Mouse (Mus musculus) lung, embryonic 14.5 days (tissue): ENCODE data around the gene Ier3. TPM values are rescaled to one million over a fixed set of nuclear protein-coding genes. Genes with fewer than 3 reads are reported as not detected.

Experiments used
- ATAC-seq: fragments of 200-750 bp; cut with Nextera tagmentation; 2 replicates; pipeline ENCODE4 v1.8.0; 2017; ENCODE audit warnings: mild to moderate bottlenecking, moderate TSS enrichment, moderate library complexity; ENCODE audit not compliant: insufficient read depth
- DNase-seq: peaks from one replicate; pipeline ENCODE4 v3.0.0-alpha.2; 2015
- H3K27ac ChIP-seq: fragments of 300-500 bp; sonication (generic); 2 replicates; pipeline ENCODE4 v1.5.1; 2014; ENCODE audit warnings: low read depth, mild to moderate bottlenecking, moderate library complexity
- H3K27me3 ChIP-seq: fragments of 300-500 bp; sonication (generic); 2 replicates; pipeline ENCODE4 v1.6.1; 2014; ENCODE audit warnings: low read length, control low read depth; ENCODE audit not compliant: insufficient read depth
- H3K36me3 ChIP-seq: fragments of 300-500 bp; sonication (generic); 2 replicates; pipeline ENCODE4 v1.6.1; 2014; ENCODE audit warnings: control low read depth; ENCODE audit not compliant: insufficient read depth
- H3K4me1 ChIP-seq: fragments of 300-500 bp; sonication (generic); 2 replicates; pipeline ENCODE4 v1.6.1; 2014; ENCODE audit warnings: antibody characterized with exemption, control low read depth; ENCODE audit not compliant: insufficient read depth
- H3K4me2 ChIP-seq: fragments of 300-500 bp; sonication (generic); 2 replicates; pipeline ENCODE4 v1.6.1; 2014; ENCODE audit warnings: mild to moderate bottlenecking
- H3K4me3 ChIP-seq: fragments of 300-500 bp; sonication (generic); 2 replicates; pipeline ENCODE4 v1.5.1; 2014; ENCODE audit warnings: low read depth, low read length
- H3K9ac ChIP-seq: fragments of 300-500 bp; sonication (generic); 2 replicates; pipeline ENCODE4 v1.6.1; 2014
- H3K9me3 ChIP-seq: fragments of 300-500 bp; sonication (generic); 2 replicates; pipeline ENCODE4 v1.6.1; 2016; ENCODE audit warnings: low read depth, low read length, control low read depth
- CTCF ChIP-seq: IDR thresholded peaks from 2 replicates; pipeline ENCODE4 v1.5.1; 2016; ENCODE audit warnings: antibody characterized with exemption, low read depth
- WGBS: fragments of 180-500 bp; shearing (Covaris S2); extraction: QIAGEN DNeasy Blood & Tissue Kit; methylation state at CpG from one replicate; pipeline ENCODE4 v1.1.7; 2014; 5-methylcytosine and 5-hydroxymethylcytosine counted together
- polyA plus RNA-seq: library from polyadenylated mRNA; unstranded; fragments of >200 nt; fragmentation: Nextera tagmentation; extraction: Ambion mirVana; gene quantifications from 2 replicates; pipeline ENCODE4 v1.2.1, GENCODE M21; 2014

Ier3 gene
- polyA plus RNA-seq, 1 experiment from 2014 or later, result 5.0 TPM

DNA sequence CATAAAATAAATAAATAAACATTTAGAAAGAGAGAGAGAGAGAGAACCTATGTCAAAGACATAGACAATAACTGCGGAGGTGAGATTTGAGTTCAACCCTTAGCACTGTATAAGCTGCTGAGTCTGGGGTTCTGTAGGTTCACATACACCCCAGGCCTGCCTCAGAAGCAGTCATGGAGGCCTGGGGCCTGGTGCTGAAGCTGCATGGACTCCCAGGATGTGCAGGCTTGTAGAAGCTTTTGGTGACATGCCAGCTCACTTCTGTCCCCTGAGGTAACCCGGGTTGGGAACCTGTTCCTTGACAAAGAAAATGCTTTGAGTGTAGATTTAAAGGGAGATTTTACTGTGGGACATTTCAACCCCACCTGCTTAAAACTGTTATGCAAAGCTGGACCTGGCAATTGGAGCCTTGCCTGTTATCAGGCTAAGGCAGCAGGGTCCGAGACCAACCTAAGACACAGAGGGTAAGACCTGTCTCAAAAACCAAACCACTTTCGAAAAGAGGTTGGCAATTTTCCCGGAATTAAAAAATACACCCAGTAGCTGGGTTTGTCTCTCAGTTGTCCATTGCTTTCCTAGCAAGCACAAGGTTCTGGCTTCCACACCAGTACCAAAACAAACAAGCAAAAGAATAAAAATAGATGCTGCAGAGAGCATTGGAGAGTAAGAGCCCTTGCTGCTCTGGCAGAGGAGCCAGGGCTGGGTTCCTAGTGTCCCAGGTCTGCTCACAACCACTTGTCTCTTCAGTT, 10.4 kb upstream of the Ier3 start:
- no peak for DNase-seq
- peaks cover 21% of the 10 kb centered on the region for H3K4me1 ChIP-seq
- no peaks in the 10 kb centered on the region for H3K36me3 ChIP-seq
- no peak for ATAC-seq
- no peak overlapping the region for H3K4me2 ChIP-seq
- H3K9me3 ChIP-seq, result no peaks in the 10 kb centered on the region
- no peak for TF ChIP-seq CTCF
- no peak overlapping the region for H3K27ac ChIP-seq
- no peak overlapping the region for H3K9ac ChIP-seq
- no peaks in the 10 kb centered on the region for H3K27me3 ChIP-seq
- WGBS, result 57% methylated on average over 5 of the region's 5 CpGs
- no peak overlapping the region for H3K4me3 ChIP-seq

DNA sequence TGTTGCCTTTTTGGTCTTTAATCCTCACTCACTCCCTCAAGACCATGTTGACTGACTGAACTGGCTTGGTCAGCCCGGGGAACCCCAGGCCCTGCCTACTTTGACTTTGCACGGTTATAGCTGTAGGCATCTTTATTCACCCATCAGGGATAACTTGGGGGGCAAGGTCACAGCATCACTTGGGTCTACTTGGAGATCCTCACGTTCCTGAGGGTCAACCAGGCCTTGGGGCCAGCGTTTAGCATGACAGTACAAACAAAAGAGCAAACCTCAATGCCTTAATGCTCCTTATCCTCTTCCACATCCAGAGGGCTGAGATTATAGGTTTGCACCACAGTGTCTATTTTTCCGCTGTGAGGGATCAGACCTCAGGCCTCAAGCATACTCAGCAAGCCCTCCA, 9.2 kb upstream of the Ier3 start:
- TF ChIP-seq CTCF, result no peak
- WGBS, result 69% methylated on average over 5 of the region's 5 CpGs
- Histone ChIP-seq H3K27me3 (no peaks in the 10 kb centered on the region), H3K4me1 (peaks cover 25% of the 10 kb centered on the region), H3K9ac (no peak overlapping the region; the same call in 1 of the 2 replicates), H3K9me3 (no peaks in the 10 kb centered on the region), H3K27ac (peak overlapping the region; percentile 89), H3K36me3 (no peaks in the 10 kb centered on the region), H3K4me3 (no peak overlapping the region), H3K4me2 (no peak overlapping the region)
- DNase-seq (no peak), ATAC-seq (no peak)

DNA sequence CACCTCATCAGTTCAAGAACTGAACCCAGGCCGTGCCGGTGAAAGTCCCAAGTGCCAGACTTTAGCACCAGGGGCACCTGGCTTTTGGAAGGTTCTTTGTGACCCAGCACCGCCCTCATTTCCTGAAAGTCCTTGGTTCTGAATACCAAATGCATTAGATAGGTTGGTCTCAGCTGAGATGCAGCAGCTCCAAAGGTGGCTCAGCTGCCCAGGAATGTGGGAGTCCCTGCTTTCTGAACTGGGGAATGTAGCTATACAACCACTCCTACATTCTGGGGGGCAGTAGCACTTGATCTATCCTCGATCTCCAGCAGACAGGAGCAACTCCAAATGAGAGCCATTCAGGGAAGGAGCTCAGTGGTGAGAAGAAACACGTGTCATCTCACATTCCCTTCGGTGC, 8.7 kb upstream of the Ier3 start:
- Histone ChIP-seq H3K4me3 (no peak overlapping the region), H3K4me2 (0 out of 2 replicates have a peak overlapping the region, but pooled peaks have one; percentile 1), H3K9ac (no peak overlapping the region), H3K27ac (peak overlapping the region; percentile 89), H3K27me3 (no peaks in the 10 kb centered on the region), H3K4me1 (peaks cover 27% of the 10 kb centered on the region), H3K9me3 (no peaks in the 10 kb centered on the region), H3K36me3 (no peaks in the 10 kb centered on the region)
- 59% methylated on average over 6 of the region's 6 CpGs for WGBS
- no peak for TF ChIP-seq CTCF
- ATAC-seq, result peak; percentile 32
- no peak for DNase-seq

DNA sequence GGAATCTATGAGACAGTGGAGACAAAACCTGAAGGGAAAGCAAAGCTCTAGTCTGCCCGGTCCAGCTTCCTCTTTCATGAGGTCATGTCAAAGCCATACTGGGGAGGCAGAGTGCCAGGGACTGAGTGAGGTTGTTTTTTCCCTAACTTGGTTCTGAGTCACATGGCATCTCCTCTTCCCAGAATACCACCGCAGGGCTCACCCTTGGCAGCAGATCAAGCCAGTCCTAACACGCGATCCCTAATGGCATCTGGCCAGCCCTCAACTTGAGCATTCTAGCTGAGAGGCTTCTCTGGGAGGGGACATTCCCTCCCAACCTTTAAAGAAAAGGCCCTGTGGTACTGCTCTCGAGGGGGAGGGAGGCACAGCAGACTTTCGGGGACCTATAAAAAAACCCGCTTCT, 8.2 kb upstream of the Ier3 start:
- 16% methylated on average over 7 of the region's 7 CpGs for WGBS
- no peaks in the 10 kb centered on the region for H3K36me3 ChIP-seq
- DNase-seq, result peak; percentile 96
- H3K4me3 ChIP-seq, result no peak overlapping the region
- no peaks in the 10 kb centered on the region for H3K27me3 ChIP-seq
- no peak overlapping the region for H3K9ac ChIP-seq
- ATAC-seq, result peak; percentile 69
- H3K9me3 ChIP-seq, result no peaks in the 10 kb centered on the region
- TF ChIP-seq CTCF, result no peak
- H3K27ac ChIP-seq, result peak overlapping the region; percentile 89
- peaks cover 27% of the 10 kb centered on the region for H3K4me1 ChIP-seq
- 0 out of 2 replicates have a peak overlapping the region, but pooled peaks have one; percentile 12 for H3K4me2 ChIP-seq

DNA sequence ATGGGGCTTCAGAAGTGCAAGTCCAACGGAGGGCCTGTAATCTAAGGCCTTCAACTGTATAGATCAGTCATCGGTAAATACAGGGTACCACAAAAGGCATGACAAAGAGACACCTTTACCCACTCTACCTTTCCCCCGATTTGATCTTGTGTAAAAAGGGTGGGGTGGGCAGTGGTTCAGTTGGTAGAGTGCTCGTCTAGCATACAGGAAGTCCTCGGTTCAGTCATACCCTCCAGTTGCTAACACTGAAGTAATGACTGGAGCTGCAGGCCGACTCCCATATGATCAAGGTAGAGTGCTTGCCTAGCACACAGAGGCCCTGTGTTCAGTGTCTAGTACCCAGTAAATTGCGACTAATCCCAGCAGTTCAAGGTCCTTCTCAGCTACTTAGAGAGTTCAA, 7.8 kb upstream of the Ier3 start:
- Histone ChIP-seq H3K27ac (peak overlapping the region; percentile 89), H3K4me3 (no peak overlapping the region), H3K4me2 (0 out of 2 replicates have a peak overlapping the region, but pooled peaks have one; percentile 12), H3K36me3 (no peaks in the 10 kb centered on the region), H3K4me1 (peaks cover 27% of the 10 kb centered on the region), H3K27me3 (no peaks in the 10 kb centered on the region), H3K9me3 (no peaks in the 10 kb centered on the region), H3K9ac (no peak overlapping the region)
- ATAC-seq, result peak; percentile 29
- no peak for TF ChIP-seq CTCF
- no peak for DNase-seq
- WGBS, result 62% methylated on average over 7 of the region's 7 CpGs

DNA sequence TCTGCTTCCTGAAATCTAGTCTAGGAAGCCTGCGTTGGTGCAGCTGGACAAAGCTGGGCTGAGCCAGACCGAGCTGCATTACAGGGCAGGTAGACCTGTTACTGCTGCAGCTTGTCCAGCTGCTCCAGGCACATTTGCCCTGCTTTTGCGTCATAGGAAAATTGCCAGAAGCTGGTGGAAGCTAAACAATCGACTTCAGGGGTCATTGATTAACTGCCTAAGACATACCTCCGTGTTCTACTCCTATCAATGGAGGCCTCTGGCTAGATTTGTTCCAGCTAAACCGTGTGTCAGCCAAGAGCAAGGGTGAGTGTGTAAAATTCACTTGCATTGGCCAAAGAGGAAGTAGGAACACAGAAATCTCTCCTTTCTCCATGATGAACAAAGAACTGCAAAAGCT, 6.8 kb upstream of the Ier3 start:
- 52% methylated on average over 6 of the region's 6 CpGs for WGBS
- Histone ChIP-seq H3K4me1 (peaks cover 27% of the 10 kb centered on the region), H3K4me2 (no peak overlapping the region), H3K36me3 (no peaks in the 10 kb centered on the region), H3K9me3 (no peaks in the 10 kb centered on the region), H3K9ac (no peak overlapping the region), H3K27me3 (no peaks in the 10 kb centered on the region), H3K4me3 (no peak overlapping the region), H3K27ac (0 out of 2 replicates have a peak overlapping the region, but pooled peaks have one; percentile 30)
- peak; percentile 8 for DNase-seq
- no peak for ATAC-seq
- no peak for TF ChIP-seq CTCF

DNA sequence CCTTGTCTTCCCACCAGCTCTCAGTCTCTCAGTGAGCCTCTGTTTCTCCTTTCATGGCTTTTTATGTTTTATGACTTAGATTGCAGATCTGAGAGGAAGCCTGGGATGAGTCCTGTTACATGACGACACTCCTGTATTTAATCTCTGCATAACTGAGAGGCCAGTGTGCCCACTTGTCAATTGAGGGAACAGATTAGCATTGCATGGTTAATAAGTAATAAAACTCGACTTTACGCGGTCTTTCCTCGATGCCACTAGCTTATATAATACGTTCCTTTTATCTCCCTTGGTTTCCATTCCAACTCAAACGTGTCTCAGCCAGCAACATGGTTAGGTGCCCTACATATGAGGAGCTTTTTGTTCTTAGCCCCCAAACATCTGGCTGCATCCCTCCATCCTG, 5.6 kb upstream of the Ier3 start:
- no peak for TF ChIP-seq CTCF
- H3K27ac ChIP-seq, result no peak overlapping the region

More for the DNA sequence above, 5.6 kb upstream of the Ier3 start:
- no peaks in the 10 kb centered on the region for H3K27me3 ChIP-seq
- no peak for ATAC-seq
- H3K4me1 ChIP-seq, result peaks cover 27% of the 10 kb centered on the region
- H3K9ac ChIP-seq, result no peak overlapping the region
- no peaks in the 10 kb centered on the region for H3K9me3 ChIP-seq
- no peaks in the 10 kb centered on the region for H3K36me3 ChIP-seq
- no peak overlapping the region for H3K4me2 ChIP-seq
- WGBS, result 46% methylated on average over 7 of the region's 7 CpGs
- peak; percentile 20 for DNase-seq
- no peak overlapping the region for H3K4me3 ChIP-seq
